In genomic region chr19:27394341-27394990, GRCm38 (mm10) we compare ENCODE assay signal across 27 mouse cellular contexts. TPM values are rescaled to one million over a fixed set of nuclear protein-coding genes. Genes with fewer than 3 reads are reported as not detected.
DNase-seq lines count a peak whose midpoint lies in the region; ATAC-seq and TF ChIP-seq lines count a peak whose summit lies in the region.
"Had no signal": no experiment of that assay in that cellular context is flagged by ENCODE, and none has a peak within 500 bp of the region (broad histone marks: within the 10 kb centered on the region; RNA-seq: fewer than 3 reads in every experiment).

No protein-coding gene starts in this region.

- WGBS in kidney, postnatal 0 days: 84% methylated on average over 7 of the region's 7 CpGs
- 94% methylated on average over 7 of the region's 7 CpGs for WGBS in midbrain, embryonic 11.5 days
- 95% methylated on average over 7 of the region's 7 CpGs for WGBS in midbrain, embryonic 13.5 days

- no peaks in the 10 kb centered on the region for H3K27me3 ChIP-seq in kidney, postnatal 0 days (ENCODE audit: insufficient read depth, low read length)
- H3K27me3 ChIP-seq in midbrain, embryonic 11.5 days (ENCODE audit: control insufficient read depth, insufficient read depth, low read length): no peaks in the 10 kb centered on the region
- no peaks in the 10 kb centered on the region for H3K27me3 ChIP-seq in midbrain, embryonic 13.5 days
- H3K27me3 ChIP-seq: embryonic facial prominence, embryonic 13.5 days; forebrain, embryonic 12.5 days; forebrain, embryonic 15.5 days; heart, embryonic 13.5 days; hindbrain, embryonic 12.5 days had no signal

- H3K4me3 ChIP-seq in kidney, postnatal 0 days (replicated peaks; ENCODE audit: low read depth, low read length): no peak overlapping the region
- H3K4me3 ChIP-seq in midbrain, embryonic 11.5 days (ENCODE audit: low read depth, low read length): no peak overlapping the region
- H3K4me3 ChIP-seq in midbrain, embryonic 13.5 days (replicated peaks): no peak overlapping the region
- H3K4me3 ChIP-seq: embryonic facial prominence, embryonic 10.5 days; embryonic facial prominence, embryonic 13.5 days; erythroblast, embryonic 14.5 days; forebrain, embryonic 12.5 days; forebrain, embryonic 15.5 days; heart, adult 2 months; heart, embryonic 10.5 days; heart, embryonic 13.5 days; hindbrain, embryonic 12.5 days had no signal

- peak; percentile 61 for DNase-seq in heart, adult 11 months
- DNase-seq in heart, postnatal 36 days: no peak
- DNase-seq in kidney, adult 9 months: peak; percentile 51
- DNase-seq in kidney, postnatal 36 days: no peak
- DNase-seq in kidney, postnatal 0 days (ENCODE audit: low spot score): no peak
- DNase-seq in kidney, postnatal 10 days: no peak
- peak; percentile 73 for DNase-seq in midbrain, embryonic 11.5 days (ENCODE audit: low spot score, missing footprints)
- DNase-seq: adrenal gland, adult 8-10 months; adrenal gland, postnatal 25 days; cerebellum, adult 11-12 months; cerebellum, adult 8-10 months; cerebellum, postnatal 10 days; cerebellum, postnatal 36 days; embryo, embryonic 11 days; gastrocnemius, postnatal 25 days; heart, adult 2 months; heart, postnatal 14 days had no signal

- no peaks in the 10 kb centered on the region; the same call in 1 of the 2 replicates for H3K4me1 ChIP-seq in kidney, postnatal 0 days (replicated peaks; ENCODE audit: insufficient read depth, low read length)
- H3K4me1 ChIP-seq in midbrain, embryonic 11.5 days (ENCODE audit: control insufficient read depth, insufficient read depth, low read length): no peaks in the 10 kb centered on the region
- 0 out of 2 replicates have a peak, but pooled peaks cover 4% of the 10 kb centered on the region for H3K4me1 ChIP-seq in midbrain, embryonic 13.5 days (replicated peaks)
- H3K4me1 ChIP-seq: embryonic facial prominence, embryonic 10.5 days; embryonic facial prominence, embryonic 13.5 days; forebrain, embryonic 12.5 days; forebrain, embryonic 15.5 days; hindbrain, embryonic 12.5 days had no signal

- no peaks in the 10 kb centered on the region for H3K9me3 ChIP-seq in kidney, postnatal 0 days (replicated peaks; ENCODE audit: low read length)
- H3K9me3 ChIP-seq in midbrain, embryonic 11.5 days (ENCODE audit: control insufficient read depth, low read length): no peaks in the 10 kb centered on the region
- H3K9me3 ChIP-seq in midbrain, embryonic 13.5 days: no peaks in the 10 kb centered on the region
- H3K9me3 ChIP-seq: embryonic facial prominence, embryonic 10.5 days; embryonic facial prominence, embryonic 13.5 days; forebrain, embryonic 12.5 days; forebrain, embryonic 15.5 days; heart, embryonic 10.5 days; heart, embryonic 13.5 days; hindbrain, embryonic 12.5 days had no signal

- H3K27ac ChIP-seq in kidney, postnatal 0 days: peak overlapping the region; percentile 75
- no peak overlapping the region for H3K27ac ChIP-seq in midbrain, embryonic 11.5 days (ENCODE audit: low read depth, low read length)
- H3K27ac ChIP-seq in midbrain, embryonic 13.5 days: no peak overlapping the region
- H3K27ac ChIP-seq: embryonic facial prominence, embryonic 10.5 days; embryonic facial prominence, embryonic 13.5 days; forebrain, embryonic 12.5 days; forebrain, embryonic 15.5 days; heart, adult 2 months; heart, embryonic 10.5 days; heart, embryonic 13.5 days; hindbrain, embryonic 12.5 days had no signal

- no peak for TF ChIP-seq CTCF in kidney, postnatal 0 days (IDR thresholded peaks at IDR 0.05; ENCODE audit: low read depth)

- no peak for ATAC-seq in kidney, postnatal 0 days (replicated peaks; ENCODE audit: low FRiP score, low read depth)
- no peak for ATAC-seq in midbrain, embryonic 11.5 days (ENCODE audit: low FRiP score)
- ATAC-seq in midbrain, embryonic 13.5 days: no peak
- ATAC-seq: activated CD4-positive, CD25-positive, alpha-beta regulatory T cell, adult 4 months had no signal

- H3K36me3 ChIP-seq in kidney, postnatal 0 days (ENCODE audit: insufficient read depth, low read length): peaks cover 33% of the 10 kb centered on the region
- H3K36me3 ChIP-seq in midbrain, embryonic 11.5 days (ENCODE audit: control insufficient read depth, insufficient read depth, low read length): peaks cover 6% of the 10 kb centered on the region; the same call in 1 of the 2 replicates
- H3K36me3 ChIP-seq in midbrain, embryonic 13.5 days: peaks cover 82% of the 10 kb centered on the region

- intact Hi-C loops in heart, postnatal 36 days (cut with DNase I): no loop called here

- no peak overlapping the region for H3K4me2 ChIP-seq in kidney, postnatal 0 days (ENCODE audit: low read length)
- no peak overlapping the region for H3K4me2 ChIP-seq in midbrain, embryonic 11.5 days
- no peak overlapping the region for H3K4me2 ChIP-seq in midbrain, embryonic 13.5 days (replicated peaks)
- H3K4me2 ChIP-seq: embryonic facial prominence, embryonic 13.5 days; forebrain, embryonic 12.5 days; forebrain, embryonic 15.5 days; heart, embryonic 13.5 days; hindbrain, embryonic 12.5 days had no signal

- H3K9ac ChIP-seq in kidney, postnatal 0 days (ENCODE audit: low read depth, low read length): no peak overlapping the region
- no peak overlapping the region for H3K9ac ChIP-seq in midbrain, embryonic 11.5 days (ENCODE audit: low read length)
- H3K9ac ChIP-seq in midbrain, embryonic 13.5 days (replicated peaks): no peak overlapping the region
- H3K9ac ChIP-seq: embryonic facial prominence, embryonic 13.5 days; forebrain, embryonic 12.5 days; forebrain, embryonic 15.5 days; heart, embryonic 13.5 days; hindbrain, embryonic 12.5 days had no signal

RNA-seq across cellular contexts. Expression of gene Pum3, which starts 35.2 kb away (rescaled TPM):
- 10 to 100 TPM; 30.3 to 33.1 TPM for total RNA-seq in heart, postnatal 36 days (2021)
- polyA plus RNA-seq in kidney, postnatal 0 days (2015; fragmentation: Nextera tagmentation; extraction: Ambion mirVana): 100.0 and 105 TPM in 2 replicates
- polyA plus RNA-seq in midbrain, embryonic 11.5 days (2014; fragmentation: Nextera tagmentation; extraction: Ambion mirVana): 80.7 and 100 TPM in 2 replicates
- 60.2 and 77.5 TPM in 2 replicates for polyA plus RNA-seq in midbrain, embryonic 13.5 days (2015; fragmentation: Nextera tagmentation; extraction: Ambion mirVana)

Comparison
In these comparisons a context has a peak if more than half of its experiments do, and no peak if none do; other contexts are left out.
1. DNase-seq: peak in heart, adult 11 months (single experiment), kidney, adult 9 months (single experiment) and midbrain, embryonic 11.5 days (single experiment); none in heart, postnatal 36 days (0 of 2), kidney, postnatal 36 days (0 of 2), kidney, postnatal 0 days (single experiment) and kidney, postnatal 10 days (single experiment).